Mouse (Mus musculus) lung, postnatal 0 days (tissue): Measurements from ENCODE around the gene Gm28047. TPM values are rescaled to one million over a fixed set of nuclear protein-coding genes. Genes with fewer than 3 reads are reported as not detected.
"Not testable (repeated sequence)": the region's sequence is repeated elsewhere in the genome, so short reads cannot be mapped to it uniquely, and the experiment has no call there.

ENCODE experiments used
- ATAC-seq: fragments of 200-750 bp; cut with Nextera tagmentation; 2 replicates; pipeline ENCODE4 v1.8.0; 2017; ENCODE audit warnings: moderate library complexity
- DNase-seq: peaks from one replicate; pipeline ENCODE4 v3.0.0-alpha.2; 2016; ENCODE audit warnings: low spot score
- H3K27ac ChIP-seq: fragments of 300-500 bp; sonication (generic); 2 replicates; pipeline ENCODE4 v1.5.1; 2014; ENCODE audit warnings: antibody characterized with exemption, mild to moderate bottlenecking, low read length, mixed read lengths
- H3K27me3 ChIP-seq: fragments of 300-500 bp; sonication (generic); replicated peaks from 2 replicates; pipeline ENCODE4 v1.6.1; 2014; ENCODE audit warnings: low read length, mixed read lengths; ENCODE audit not compliant: insufficient read depth
- H3K36me3 ChIP-seq: fragments of 300-500 bp; sonication (generic); 2 replicates; pipeline ENCODE4 v1.6.1; 2014; ENCODE audit warnings: low read length, mixed read lengths; ENCODE audit not compliant: insufficient read depth
- H3K4me1 ChIP-seq: fragments of 300-500 bp; sonication (generic); 2 replicates; pipeline ENCODE4 v1.6.1; 2014; ENCODE audit warnings: antibody characterized with exemption, low read depth, low read length, mixed read lengths; ENCODE audit not compliant: insufficient read depth
- H3K4me2 ChIP-seq: fragments of 300-500 bp; sonication (generic); replicated peaks from 2 replicates; pipeline ENCODE4 v1.6.1; 2014; ENCODE audit warnings: low read depth, mild to moderate bottlenecking, low read length, moderate library complexity, mixed read lengths
- H3K4me3 ChIP-seq: fragments of 300-500 bp; sonication (generic); 2 replicates; pipeline ENCODE4 v1.5.1; 2014; ENCODE audit warnings: low read depth, low read length
- H3K9ac ChIP-seq: fragments of 300-500 bp; sonication (generic); replicated peaks from 2 replicates; pipeline ENCODE4 v1.6.1; 2014; ENCODE audit warnings: low read depth, mild to moderate bottlenecking
- H3K9me3 ChIP-seq: fragments of 300-500 bp; sonication (generic); 2 replicates; pipeline ENCODE4 v1.6.1; 2016; ENCODE audit warnings: low read length, mixed read lengths
- CTCF ChIP-seq: IDR thresholded peaks from 2 replicates; pipeline ENCODE4 v1.5.1; 2016; ENCODE audit warnings: antibody characterized with exemption, mild to moderate bottlenecking
- EP300 ChIP-seq: IDR thresholded peaks from 2 replicates; pipeline ENCODE4 v1.6.1; 2016; ENCODE audit warnings: antibody characterized with exemption, mild to moderate bottlenecking, control low read depth
- WGBS: fragments of 180-500 bp; shearing (Covaris S2); extraction: QIAGEN DNeasy Blood & Tissue Kit; methylation state at CpG from one replicate; pipeline ENCODE4 v1.1.7; 2014; 5-methylcytosine and 5-hydroxymethylcytosine counted together
- polyA plus RNA-seq: library from polyadenylated mRNA; unstranded; fragments of >200 nt; fragmentation: Nextera tagmentation; extraction: Ambion mirVana; gene quantifications from 2 replicates; pipeline ENCODE4 v1.2.1, GENCODE M21; 2015

Gene Gm28047
- polyA plus RNA-seq, 1 experiment from 2014 or later: not detected

DNA sequence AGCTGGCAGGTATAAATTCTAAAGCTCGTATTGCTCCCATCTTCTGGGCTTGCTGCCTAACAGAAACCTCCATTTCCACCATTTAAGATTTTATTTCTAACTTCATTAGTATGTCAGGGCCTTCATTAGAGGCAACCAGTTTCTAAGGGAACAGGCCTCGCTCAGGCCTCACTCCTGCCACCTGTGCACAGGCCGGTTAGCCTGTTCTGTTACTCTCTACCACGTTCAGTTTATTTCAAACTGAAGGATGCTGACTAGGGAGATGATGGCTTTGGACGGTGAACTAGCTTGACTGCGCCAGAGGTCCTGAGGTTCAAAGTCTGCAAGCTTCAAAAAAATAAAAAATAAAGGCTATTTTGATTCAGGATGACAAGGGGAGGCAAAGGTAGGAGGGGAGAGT, 45.4 kb upstream of the Gm28047 start:
- ATAC-seq: no peak
- Histone ChIP-seq H3K4me1 (peaks cover 4% of the 10 kb centered on the region; the same call in 1 of the 2 replicates), H3K4me2 (peak overlapping the region; percentile 66), H3K27ac (peak overlapping the region; percentile 72), H3K9ac (peak overlapping the region; percentile 97), H3K9me3 (no peaks in the 10 kb centered on the region), H3K36me3 (no peaks in the 10 kb centered on the region), H3K4me3 (peak overlapping the region; percentile 77), H3K27me3 (no peaks in the 10 kb centered on the region)
- DNase-seq: no peak
- no peak for TF ChIP-seq EP300
- TF ChIP-seq CTCF: no peak
- WGBS: 6% methylated on average over 6 of the region's 6 CpGs

DNA sequence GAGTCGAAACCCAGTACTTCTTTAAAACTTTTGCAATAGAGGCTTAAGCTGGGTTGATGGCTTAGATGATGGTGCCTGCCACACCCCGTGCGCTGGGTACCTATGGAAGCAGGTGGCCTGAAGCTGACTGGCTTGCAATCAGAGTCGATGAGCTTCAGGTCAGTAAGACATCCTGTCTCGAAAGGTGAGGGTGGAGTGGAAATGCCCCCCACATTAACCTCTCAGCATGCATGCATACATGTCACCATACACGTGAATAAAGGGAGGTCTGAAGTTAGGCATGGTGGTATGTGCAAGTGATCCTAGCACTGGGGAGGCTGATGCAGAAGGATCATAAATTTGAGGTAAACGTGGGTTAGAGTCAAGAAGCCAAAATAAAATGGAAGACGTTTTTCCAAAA, 44.7 kb upstream of the Gm28047 start:
- 76% methylated on average over 8 of the region's 8 CpGs for WGBS
- ATAC-seq (no peak), DNase-seq (no peak)
- no peak overlapping the region for H3K4me3 ChIP-seq
- H3K27ac ChIP-seq: no peak overlapping the region
- 0 out of 2 replicates have a peak, but pooled peaks cover 3% of the 10 kb centered on the region for H3K36me3 ChIP-seq
- no peaks in the 10 kb centered on the region for H3K9me3 ChIP-seq
- H3K9ac ChIP-seq: no peak overlapping the region
- peaks cover 4% of the 10 kb centered on the region; the same call in 1 of the 2 replicates for H3K4me1 ChIP-seq
- H3K4me2 ChIP-seq: no peak overlapping the region
- H3K27me3 ChIP-seq: no peaks in the 10 kb centered on the region
- TF ChIP-seq CTCF (no peak), EP300 (no peak)

GRCm38 (mm10) chr15:102665494-102665893, 40.6 kb upstream of the Gm28047 start:
- ATAC-seq (peak; percentile 81), DNase-seq (peak; percentile 81)
- Histone ChIP-seq H3K27ac (no peak overlapping the region), H3K4me2 (no peak overlapping the region), H3K36me3 (peaks cover 12% of the 10 kb centered on the region; the same call in 1 of the 2 replicates), H3K4me1 (peaks cover 4% of the 10 kb centered on the region; the same call in 1 of the 2 replicates), H3K27me3 (no peaks in the 10 kb centered on the region), H3K9me3 (no peaks in the 10 kb centered on the region), H3K4me3 (no peak overlapping the region), H3K9ac (no peak overlapping the region)
- WGBS: 27% methylated on average over 4 of the region's 4 CpGs
- TF ChIP-seq CTCF: peak; percentile 87
- no peak for TF ChIP-seq EP300

DNA sequence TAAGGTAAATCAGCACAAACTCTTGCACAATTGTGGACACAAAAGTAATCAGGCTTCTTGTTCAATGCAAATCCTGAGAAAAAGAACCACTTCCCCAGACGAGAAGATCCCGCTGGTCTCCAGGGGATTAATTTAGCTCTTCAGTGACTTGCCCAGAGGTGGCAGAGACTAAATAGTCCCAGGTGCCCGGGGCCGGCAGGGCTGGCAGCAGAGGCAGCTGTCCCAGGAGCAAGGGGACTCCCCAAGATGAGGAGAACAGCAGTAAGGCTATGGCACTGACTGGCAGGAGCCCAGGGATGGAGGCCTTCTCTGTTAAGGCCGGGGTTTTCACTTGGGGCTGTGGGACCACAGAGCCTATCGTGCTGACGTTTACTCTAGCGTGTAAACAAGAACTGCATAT, 39.0 kb upstream of the Gm28047 start:
- H3K36me3 ChIP-seq: peaks cover 12% of the 10 kb centered on the region; the same call in 1 of the 2 replicates
- ATAC-seq: no peak
- no peak for DNase-seq

GRCm38 (mm10) chr15:102662601-102663000, 37.7 kb upstream of the Gm28047 start:
- H3K36me3 ChIP-seq: peaks cover 12% of the 10 kb centered on the region; the same call in 1 of the 2 replicates
- not testable (repeated sequence) for H3K27me3 ChIP-seq, H3K4me2 ChIP-seq, H3K9me3 ChIP-seq, H3K27ac ChIP-seq, H3K4me1 ChIP-seq, H3K4me3 ChIP-seq, H3K9ac ChIP-seq, ATAC-seq, DNase-seq
- WGBS: no CpG with 5 or more reads among the region's 2 CpGs

More for the DNA sequence above, 39.0 kb upstream of the Gm28047 start:
- WGBS: 86% methylated on average over 8 of the region's 8 CpGs
- Histone ChIP-seq H3K9ac (no peak overlapping the region), H3K9me3 (no peaks in the 10 kb centered on the region), H3K4me2 (no peak overlapping the region), H3K4me3 (no peak overlapping the region), H3K4me1 (no peaks in the 10 kb centered on the region), H3K27me3 (no peaks in the 10 kb centered on the region), H3K27ac (no peak overlapping the region)
- TF ChIP-seq EP300 (no peak), CTCF (no peak)

DNA sequence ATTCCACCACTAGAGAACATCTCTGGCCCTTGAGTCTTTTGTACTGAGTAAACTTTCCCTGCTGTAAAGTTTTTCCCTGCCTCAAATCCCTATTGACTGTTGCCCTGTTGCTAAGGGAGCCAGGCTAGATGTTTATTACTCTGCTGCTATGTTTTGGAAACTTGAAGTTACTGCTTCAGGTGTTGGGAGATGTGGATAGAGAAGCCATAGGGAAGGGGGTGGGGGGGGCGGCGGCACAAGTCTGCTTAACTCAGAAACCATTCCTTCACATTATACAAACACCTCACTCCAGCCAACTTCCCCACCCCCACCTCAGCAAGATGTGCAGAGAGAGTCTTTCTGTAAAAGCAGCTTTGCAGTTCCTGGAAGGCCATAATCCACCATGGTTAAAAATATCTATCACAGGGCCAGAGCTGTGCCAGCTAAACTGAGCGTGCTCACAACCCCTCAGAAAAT, 33.1 kb upstream of the Gm28047 start:
- 23% methylated on average over 3 of the region's 3 CpGs for WGBS
- ATAC-seq (peak; percentile 85), DNase-seq (peak; percentile 72)
- Histone ChIP-seq H3K4me1 (peaks cover 14% of the 10 kb centered on the region; the same call in 1 of the 2 replicates), H3K4me3 (no peak overlapping the region), H3K27me3 (no peaks in the 10 kb centered on the region), H3K36me3 (no peaks in the 10 kb centered on the region), H3K9me3 (no peaks in the 10 kb centered on the region), H3K9ac (no peak overlapping the region), H3K4me2 (no peak overlapping the region), H3K27ac (peak overlapping the region; percentile 81; the same call in 1 of the 2 replicates)
- no peak; the same call in 1 of the 2 replicates for TF ChIP-seq CTCF
- no peak for TF ChIP-seq EP300
